Mouse (Mus musculus): ENCODE measurements around the gene Vmn1r103. TPM values are rescaled to one million over a fixed set of nuclear protein-coding genes. Genes with fewer than 3 reads are reported as not detected.
"Not testable (repeated sequence)": the region's sequence is repeated elsewhere in the genome, so short reads cannot be mapped to it uniquely, and the experiment has no call there.

Gene Vmn1r103
- not detected in 2 replicates for polyA plus RNA-seq (2014; fragmentation: Nextera tagmentation; extraction: Ambion mirVana)

GRCm38 (mm10) chr7:20510434-20510833 is at the start of gene Vmn1r103:
Gene Vmn1r103, minus strand, starts transcription at chr7:20510534.
- not testable (repeated sequence) for H3K4me3 ChIP-seq (ENCODE audit: low read length); H3K4me2 ChIP-seq (replicated peaks; ENCODE audit: low read depth, low read length); ATAC-seq (ENCODE audit: low FRiP score, low TSS enrichment); H3K36me3 ChIP-seq (ENCODE audit: control insufficient read depth, insufficient read depth, low read length); H3K4me1 ChIP-seq (ENCODE audit: control insufficient read depth, insufficient read depth, low read length); H3K9ac ChIP-seq (ENCODE audit: low read depth, low read length); H3K27ac ChIP-seq (ENCODE audit: low read depth, low read length); H3K27me3 ChIP-seq (ENCODE audit: control insufficient read depth, insufficient read depth, low read length); H3K9me3 ChIP-seq (ENCODE audit: control insufficient read depth, low read length)
- no CpG with 5 or more reads among the region's 3 CpGs for WGBS

GRCm38 (mm10) chr7:20545657-20546056 is 35.3 kb upstream of the Vmn1r103 start, which contains the start of gene Gm5726:
Gene Gm5726, minus strand, starts transcription at chr7:20545757.
- not testable (repeated sequence) for H3K27ac ChIP-seq (ENCODE audit: low read depth, low read length); H3K4me2 ChIP-seq (replicated peaks; ENCODE audit: low read depth, low read length); H3K27me3 ChIP-seq (ENCODE audit: control insufficient read depth, insufficient read depth, low read length); H3K9me3 ChIP-seq (ENCODE audit: control insufficient read depth, low read length); H3K4me3 ChIP-seq (ENCODE audit: low read length); ATAC-seq (ENCODE audit: low FRiP score, low TSS enrichment); H3K4me1 ChIP-seq (ENCODE audit: control insufficient read depth, insufficient read depth, low read length); H3K9ac ChIP-seq (ENCODE audit: low read depth, low read length); H3K36me3 ChIP-seq (ENCODE audit: control insufficient read depth, insufficient read depth, low read length)
- WGBS, result no CpG with 5 or more reads among the region's 1 CpGs

GRCm38 (mm10) chr7:20533537-20533936 is 23.2 kb upstream of the Vmn1r103 start, which contains the start of gene Vmn1r104:
Gene Vmn1r104, plus strand, starts transcription at chr7:20533837.
- H3K4me3 ChIP-seq (ENCODE audit: low read length); H3K27ac ChIP-seq (ENCODE audit: low read depth, low read length); H3K4me2 ChIP-seq (replicated peaks; ENCODE audit: low read depth, low read length); ATAC-seq (ENCODE audit: low FRiP score, low TSS enrichment); H3K9me3 ChIP-seq (ENCODE audit: control insufficient read depth, low read length); H3K27me3 ChIP-seq (ENCODE audit: control insufficient read depth, insufficient read depth, low read length); H3K4me1 ChIP-seq (ENCODE audit: control insufficient read depth, insufficient read depth, low read length); H3K36me3 ChIP-seq (ENCODE audit: control insufficient read depth, insufficient read depth, low read length); H3K9ac ChIP-seq (ENCODE audit: low read depth, low read length): not testable (repeated sequence)
- no CpG with 5 or more reads among the region's 3 CpGs for WGBS

GRCm38 (mm10) chr7:20474825-20475224 is 35.5 kb downstream of the Vmn1r103 start, which contains the start of gene Gm10670:
Gene Gm10670, minus strand, starts transcription at chr7:20474925.
- not testable (repeated sequence) for H3K4me1 ChIP-seq (ENCODE audit: control insufficient read depth, insufficient read depth, low read length); H3K9ac ChIP-seq (ENCODE audit: low read depth, low read length); H3K9me3 ChIP-seq (ENCODE audit: control insufficient read depth, low read length); H3K27me3 ChIP-seq (ENCODE audit: control insufficient read depth, insufficient read depth, low read length); H3K27ac ChIP-seq (ENCODE audit: low read depth, low read length); ATAC-seq (ENCODE audit: low FRiP score, low TSS enrichment); H3K4me2 ChIP-seq (replicated peaks; ENCODE audit: low read depth, low read length); H3K4me3 ChIP-seq (ENCODE audit: low read length); H3K36me3 ChIP-seq (ENCODE audit: control insufficient read depth, insufficient read depth, low read length)
- no CpG with 5 or more reads among the region's 5 CpGs for WGBS

Other genes starting within 250 kb of the Vmn1r103 start
- gene Gm5890, start 247.7 kb downstream of the Vmn1r103 start, polyA plus RNA-seq (2014; fragmentation: Nextera tagmentation; extraction: Ambion mirVana), result not detected in 2 replicates
- not detected in 2 replicates for gene Gm4133, start 176.5 kb downstream of the Vmn1r103 start, polyA plus RNA-seq (2014; fragmentation: Nextera tagmentation; extraction: Ambion mirVana)
- not detected in 2 replicates for gene Gm5728, start 135.1 kb downstream of the Vmn1r103 start, polyA plus RNA-seq (2014; fragmentation: Nextera tagmentation; extraction: Ambion mirVana)
- gene Vmn1r100, start 92.6 kb downstream of the Vmn1r103 start, polyA plus RNA-seq (2014; fragmentation: Nextera tagmentation; extraction: Ambion mirVana), result not detected in 2 replicates
- not detected in 2 replicates for gene Vmn1r101, start 67.9 kb downstream of the Vmn1r103 start, polyA plus RNA-seq (2014; fragmentation: Nextera tagmentation; extraction: Ambion mirVana)
- not detected in 2 replicates for gene Gm10670, start 35.6 kb downstream of the Vmn1r103 start, polyA plus RNA-seq (2014; fragmentation: Nextera tagmentation; extraction: Ambion mirVana)
- gene Vmn1r104, start 23.3 kb upstream of the Vmn1r103 start, polyA plus RNA-seq (2014; fragmentation: Nextera tagmentation; extraction: Ambion mirVana), result not detected in 2 replicates
- gene Gm5726, start 35.2 kb upstream of the Vmn1r103 start, polyA plus RNA-seq (2014; fragmentation: Nextera tagmentation; extraction: Ambion mirVana), result not detected in 2 replicates
- gene Gm4141, start 65.7 kb upstream of the Vmn1r103 start, polyA plus RNA-seq (2014; fragmentation: Nextera tagmentation; extraction: Ambion mirVana), result not detected in 2 replicates
- gene Gm4513, start 88.5 kb upstream of the Vmn1r103 start, polyA plus RNA-seq (2014; fragmentation: Nextera tagmentation; extraction: Ambion mirVana), result not detected in 2 replicates
- not detected in 2 replicates for gene Vmn1r107, start 158.4 kb upstream of the Vmn1r103 start, polyA plus RNA-seq (2014; fragmentation: Nextera tagmentation; extraction: Ambion mirVana)
- gene Vmn1r111, start 192.7 kb upstream of the Vmn1r103 start, polyA plus RNA-seq (2014; fragmentation: Nextera tagmentation; extraction: Ambion mirVana), result not detected in 2 replicates
- not detected in 2 replicates for gene Gm10668, start 220.1 kb upstream of the Vmn1r103 start, polyA plus RNA-seq (2014; fragmentation: Nextera tagmentation; extraction: Ambion mirVana)